Mouse (Mus musculus) cortical plate, adult 2 months (tissue): ENCODE measurements at regions not wholly inside any gene's neighbourhood (a gene's known extent, or its start where the extent isn't known, plus 50 kb on each side); places are given as distances from the start of the nearest gene placed in this dataset.
"Not testable (repeated sequence)": the region's sequence is repeated elsewhere in the genome, so short reads cannot be mapped to it uniquely, and the experiment has no call there.

Experiments
- CTCF ChIP-seq: fragments of 200-500 bp; IDR thresholded peaks from 2 replicates; pipeline ENCODE4 v1.5.1; 2011; ENCODE audit warnings: mild to moderate bottlenecking, control low read depth, low read length; ENCODE audit not compliant: insufficient read depth; ENCODE audit errors: extremely low read depth
- POLR2A ChIP-seq: fragments of 200-500 bp; IDR thresholded peaks from 2 replicates; pipeline ENCODE4 v1.6.1; 2011; ENCODE audit warnings: mild to moderate bottlenecking, low read length, control low read depth; ENCODE audit not compliant: insufficient read depth; ENCODE audit errors: extremely low read depth

DNA sequence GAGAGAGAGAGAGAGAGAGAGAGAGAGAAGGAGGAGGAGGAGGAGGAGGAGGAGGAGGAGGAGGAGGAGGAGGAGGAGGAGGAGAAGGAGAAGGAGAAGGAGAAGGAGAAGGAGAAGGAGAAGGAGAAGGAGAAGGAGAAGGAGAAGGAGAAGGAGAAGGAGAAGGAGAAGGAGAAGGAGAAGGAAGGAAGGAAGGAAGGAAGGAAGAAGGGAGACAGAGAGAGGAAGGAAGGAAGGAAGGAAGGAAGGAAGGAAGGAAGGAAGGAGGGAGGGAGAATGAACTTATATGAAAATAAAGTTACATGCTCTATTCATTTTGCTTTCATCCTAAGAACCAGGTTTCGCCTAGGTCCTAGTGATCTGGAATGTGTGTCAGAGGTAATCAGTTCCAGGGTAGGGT is 302.4 kb upstream of the Irx2 start:
- TF ChIP-seq POLR2A, CTCF: not testable (repeated sequence)
